Mouse (Mus musculus): Measurements from ENCODE around the gene Mn1. TPM values are rescaled to one million over a fixed set of nuclear protein-coding genes. Genes with fewer than 3 reads are reported as not detected.

Mn1 gene
- total and polyA plus RNA-seq, 3 experiments, result 0.05 TPM; not detected in 2

DNA sequence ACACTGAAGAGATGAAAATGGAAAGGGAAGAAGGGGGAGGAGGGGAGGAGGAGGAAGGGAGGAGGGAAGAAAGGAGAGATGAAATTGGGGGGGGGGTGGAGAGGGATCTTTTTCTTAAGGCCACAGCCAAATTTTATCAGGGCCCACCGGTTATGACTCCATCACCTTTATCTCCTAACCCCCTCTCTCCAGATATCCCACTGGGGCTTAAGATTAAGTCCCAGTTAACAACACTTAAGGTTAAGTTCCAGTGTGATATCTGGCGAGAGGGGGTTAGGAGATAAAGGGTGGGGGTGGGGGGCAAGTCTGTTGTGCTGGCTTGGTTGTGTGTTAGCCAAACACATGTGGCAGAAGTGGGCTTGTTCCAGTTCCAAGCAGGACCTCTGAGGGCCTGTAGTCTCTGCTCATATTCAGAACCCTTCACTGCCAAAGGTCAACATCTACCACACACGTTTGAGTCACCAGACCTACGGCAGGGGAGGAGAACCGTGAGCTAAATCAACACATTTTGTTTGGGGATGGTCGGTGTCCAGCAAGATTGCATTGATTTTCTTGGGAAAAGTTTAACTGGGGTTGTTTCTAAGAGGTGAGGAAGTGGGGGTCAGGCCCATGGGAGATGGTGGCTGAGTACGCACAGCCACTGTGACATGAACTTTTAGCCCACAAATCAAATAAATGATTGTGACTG lies 52.2 kb downstream of the Mn1 start:
- H3K27me3 ChIP-seq (ENCODE audit: insufficient read depth, low read length), result no peaks in the 10 kb centered on the region
- DNase-seq (ENCODE audit: low spot score) (no peak), ATAC-seq (ENCODE audit: extremely low read depth, insufficient number of reproducible peaks, low FRiP score, poor library complexity, severe bottlenecking) (no peak)
- H3K9me3 ChIP-seq (replicated peaks), result peaks cover 79% of the 10 kb centered on the region
- H3K36me3 ChIP-seq (replicated peaks), result no peaks in the 10 kb centered on the region
- H3K4me1 ChIP-seq (ENCODE audit: insufficient read depth, low read depth, low read length), result no peaks in the 10 kb centered on the region
- TF ChIP-seq CTCF (IDR thresholded peaks at IDR 0.05; ENCODE audit: low read depth, low read length) (no peak), TAL1 (conservative IDR thresholded peaks at IDR 0.05; ENCODE audit: low read depth, low read length) (no peak), GATA1 (IDR thresholded peaks at IDR 0.05; ENCODE audit: borderline replicate concordance, low read length) (no peak), GATA2 (IDR thresholded peaks at IDR 0.05; ENCODE audit: borderline replicate concordance, low read depth, low read length) (no peak), POLR2AphosphoS5 (IDR thresholded peaks at IDR 0.05; ENCODE audit: insufficient replicate concordance, low read depth, low read length) (no peak)
- H3K4me3 ChIP-seq (ENCODE audit: low read depth, low read length), result no peak overlapping the region

DNA sequence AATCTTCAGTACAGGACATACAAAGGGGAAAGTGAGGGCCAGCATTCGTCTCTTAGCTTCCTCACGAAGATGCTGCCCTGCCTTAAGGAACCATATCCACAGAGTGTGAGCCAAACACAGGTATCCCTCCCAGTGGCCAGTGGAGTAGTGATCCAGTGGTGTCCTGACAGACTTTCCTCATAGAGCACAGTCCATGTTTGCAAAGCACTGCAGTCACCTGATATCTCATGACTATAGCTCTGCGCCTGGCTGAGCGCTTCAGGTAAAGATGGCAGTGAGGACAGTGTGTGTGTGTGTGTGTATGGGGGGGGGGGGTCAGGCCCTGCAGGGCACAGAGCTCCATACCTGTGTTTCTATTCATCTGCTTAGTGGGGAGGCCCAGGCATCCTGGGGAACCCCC lies 53.7 kb downstream of the Mn1 start:
- Histone ChIP-seq H3K9me3 (replicated peaks) (peaks cover 86% of the 10 kb centered on the region), H3K36me3 (replicated peaks) (no peaks in the 10 kb centered on the region), H3K4me3 (ENCODE audit: low read depth, low read length) (no peak overlapping the region), H3K4me1 (ENCODE audit: insufficient read depth, low read depth, low read length) (no peaks in the 10 kb centered on the region), H3K27me3 (ENCODE audit: insufficient read depth, low read length) (no peaks in the 10 kb centered on the region)
- DNase-seq (ENCODE audit: low spot score) (no peak), ATAC-seq (ENCODE audit: extremely low read depth, insufficient number of reproducible peaks, low FRiP score, poor library complexity, severe bottlenecking) (no peak)
- TF ChIP-seq TAL1 (conservative IDR thresholded peaks at IDR 0.05; ENCODE audit: low read depth, low read length) (no peak), GATA2 (IDR thresholded peaks at IDR 0.05; ENCODE audit: borderline replicate concordance, low read depth, low read length) (no peak), CTCF (IDR thresholded peaks at IDR 0.05; ENCODE audit: low read depth, low read length) (no peak), POLR2AphosphoS5 (IDR thresholded peaks at IDR 0.05; ENCODE audit: insufficient replicate concordance, low read depth, low read length) (no peak), GATA1 (IDR thresholded peaks at IDR 0.05; ENCODE audit: borderline replicate concordance, low read length) (no peak)

DNA sequence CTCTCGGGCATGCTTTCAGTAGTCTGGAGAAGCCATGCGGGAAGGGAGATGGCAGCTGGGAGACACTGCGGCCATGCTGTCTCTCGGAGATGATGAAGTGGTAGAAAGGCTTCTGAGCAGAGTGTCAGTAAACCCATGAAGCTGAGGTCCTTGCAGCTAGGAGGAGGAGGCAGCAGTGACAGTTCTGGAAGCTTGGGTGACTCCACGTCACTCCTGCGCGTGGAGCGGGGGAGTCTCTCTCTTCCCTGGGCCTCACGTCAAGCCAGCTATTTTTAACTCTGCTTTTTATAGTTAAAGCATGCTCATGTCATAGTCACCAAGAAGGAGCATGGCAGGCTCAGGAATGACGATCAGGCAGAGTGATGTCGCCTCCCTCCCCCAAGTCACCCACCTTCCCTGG lies 56.3 kb downstream of the Mn1 start:
- DNase-seq (ENCODE audit: low spot score), result no peak
- peaks cover 88% of the 10 kb centered on the region for H3K9me3 ChIP-seq (replicated peaks)
- TF ChIP-seq CTCF (IDR thresholded peaks at IDR 0.05; ENCODE audit: low read depth, low read length), result no peak
- no peak for TF ChIP-seq GATA1 (IDR thresholded peaks at IDR 0.05; ENCODE audit: borderline replicate concordance, low read length)
- no peak for TF ChIP-seq TAL1 (conservative IDR thresholded peaks at IDR 0.05; ENCODE audit: low read depth, low read length)
- no peak for TF ChIP-seq GATA2 (IDR thresholded peaks at IDR 0.05; ENCODE audit: borderline replicate concordance, low read depth, low read length)
- TF ChIP-seq POLR2AphosphoS5 (IDR thresholded peaks at IDR 0.05; ENCODE audit: insufficient replicate concordance, low read depth, low read length), result no peak
- H3K36me3 ChIP-seq (replicated peaks), result no peaks in the 10 kb centered on the region
- no peaks in the 10 kb centered on the region for H3K4me1 ChIP-seq (ENCODE audit: insufficient read depth, low read depth, low read length)
- no peak overlapping the region for H3K4me3 ChIP-seq (ENCODE audit: low read depth, low read length)
- no peak for ATAC-seq (ENCODE audit: extremely low read depth, insufficient number of reproducible peaks, low FRiP score, poor library complexity, severe bottlenecking)
- no peaks in the 10 kb centered on the region for H3K27me3 ChIP-seq (ENCODE audit: insufficient read depth, low read length)

DNA sequence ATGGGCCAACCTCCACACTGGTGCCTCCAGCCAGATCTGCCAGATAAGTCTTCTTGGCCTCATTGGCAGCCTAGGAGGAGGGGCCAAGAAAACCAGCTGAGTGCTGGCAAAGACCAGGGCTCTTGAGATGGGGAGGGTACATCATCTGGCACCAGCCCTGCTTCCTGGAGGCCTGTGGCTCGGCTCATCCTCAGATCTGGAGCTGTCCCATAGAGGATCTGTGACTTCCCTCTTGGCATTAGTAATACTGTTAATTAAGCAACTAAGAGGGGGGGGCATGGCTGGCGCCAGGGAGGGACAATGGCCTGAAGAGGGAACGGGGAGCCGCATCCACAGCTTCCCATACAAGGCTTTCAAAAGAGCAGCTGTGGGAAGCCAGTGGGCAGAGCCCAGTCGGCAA lies 58.6 kb downstream of the Mn1 start:
- DNase-seq (ENCODE audit: low spot score) (no peak), ATAC-seq (ENCODE audit: extremely low read depth, insufficient number of reproducible peaks, low FRiP score, poor library complexity, severe bottlenecking) (no peak)
- H3K4me1 ChIP-seq (ENCODE audit: insufficient read depth, low read depth, low read length), result no peaks in the 10 kb centered on the region
- H3K9me3 ChIP-seq (replicated peaks), result peaks cover 95% of the 10 kb centered on the region
- no peak overlapping the region for H3K4me3 ChIP-seq (ENCODE audit: low read depth, low read length)
- no peak for TF ChIP-seq TAL1 (conservative IDR thresholded peaks at IDR 0.05; ENCODE audit: low read depth, low read length)
- no peak for TF ChIP-seq GATA1 (IDR thresholded peaks at IDR 0.05; ENCODE audit: borderline replicate concordance, low read length)
- TF ChIP-seq GATA2 (IDR thresholded peaks at IDR 0.05; ENCODE audit: borderline replicate concordance, low read depth, low read length), result no peak
- TF ChIP-seq CTCF (IDR thresholded peaks at IDR 0.05; ENCODE audit: low read depth, low read length), result no peak
- TF ChIP-seq POLR2AphosphoS5 (IDR thresholded peaks at IDR 0.05; ENCODE audit: insufficient replicate concordance, low read depth, low read length), result no peak
- H3K27me3 ChIP-seq (ENCODE audit: insufficient read depth, low read length), result no peaks in the 10 kb centered on the region
- no peaks in the 10 kb centered on the region for H3K36me3 ChIP-seq (replicated peaks)

DNA sequence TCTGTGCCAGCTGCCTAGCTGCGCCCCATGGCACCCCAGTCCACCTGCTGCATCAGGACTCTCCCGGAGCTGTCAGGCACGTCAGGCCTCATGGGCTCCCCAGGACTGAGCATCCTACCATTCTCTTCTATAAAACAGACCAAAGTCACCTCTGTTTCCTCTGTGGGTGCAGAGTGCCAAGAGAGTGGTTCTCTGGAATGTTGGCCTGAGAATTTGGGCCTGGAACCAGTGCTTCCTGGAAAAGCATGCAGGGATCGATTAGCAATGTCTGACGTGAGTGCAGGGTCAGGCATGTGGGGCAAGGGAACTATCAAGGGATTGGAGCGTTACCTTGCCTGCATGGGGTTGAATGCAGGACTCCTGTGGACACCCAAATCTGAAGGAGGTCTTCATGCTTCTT lies 59.0 kb downstream of the Mn1 start:
- no peaks in the 10 kb centered on the region for H3K27me3 ChIP-seq (ENCODE audit: insufficient read depth, low read length)
- TF ChIP-seq POLR2AphosphoS5 (IDR thresholded peaks at IDR 0.05; ENCODE audit: insufficient replicate concordance, low read depth, low read length) (no peak), GATA2 (IDR thresholded peaks at IDR 0.05; ENCODE audit: borderline replicate concordance, low read depth, low read length) (no peak), GATA1 (IDR thresholded peaks at IDR 0.05; ENCODE audit: borderline replicate concordance, low read length) (no peak)

DNA sequence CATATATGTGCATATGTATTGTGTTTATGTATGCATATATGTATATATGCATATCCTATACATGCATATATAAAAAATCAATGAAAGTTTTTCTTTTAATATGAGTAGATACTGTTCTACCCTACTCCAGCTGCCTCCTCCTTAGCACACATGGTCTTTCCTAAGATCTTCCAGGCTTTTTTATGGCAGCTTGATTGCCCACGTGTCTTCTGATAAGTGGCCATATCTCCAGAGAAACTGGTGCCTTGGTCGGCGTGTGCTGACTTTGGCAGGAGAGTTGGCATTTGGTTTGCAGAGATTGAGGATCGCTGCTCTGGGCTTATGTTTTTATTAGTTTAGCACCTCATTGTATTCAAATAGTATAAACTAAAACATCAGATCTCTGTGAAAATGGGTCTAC lies 68.7 kb downstream of the Mn1 start:
- ATAC-seq (ENCODE audit: extremely low read depth, insufficient number of reproducible peaks, low FRiP score, poor library complexity, severe bottlenecking) (no peak), DNase-seq (ENCODE audit: low spot score) (no peak)
- TF ChIP-seq GATA2 (IDR thresholded peaks at IDR 0.05; ENCODE audit: borderline replicate concordance, low read depth, low read length) (no peak), POLR2AphosphoS5 (IDR thresholded peaks at IDR 0.05; ENCODE audit: insufficient replicate concordance, low read depth, low read length) (no peak), TAL1 (conservative IDR thresholded peaks at IDR 0.05; ENCODE audit: low read depth, low read length) (no peak), CTCF (IDR thresholded peaks at IDR 0.05; ENCODE audit: low read depth, low read length) (no peak), GATA1 (IDR thresholded peaks at IDR 0.05; ENCODE audit: borderline replicate concordance, low read length) (no peak)
- no peaks in the 10 kb centered on the region for H3K4me1 ChIP-seq (ENCODE audit: insufficient read depth, low read depth, low read length)
- H3K27me3 ChIP-seq (ENCODE audit: insufficient read depth, low read length), result no peaks in the 10 kb centered on the region
- no peak overlapping the region for H3K4me3 ChIP-seq (ENCODE audit: low read depth, low read length)
- no peaks in the 10 kb centered on the region for H3K36me3 ChIP-seq (replicated peaks)
- peaks cover 82% of the 10 kb centered on the region for H3K9me3 ChIP-seq (replicated peaks)

More for the DNA sequence above, 59.0 kb downstream of the Mn1 start:
- DNase-seq (ENCODE audit: low spot score) (no peak), ATAC-seq (ENCODE audit: extremely low read depth, insufficient number of reproducible peaks, low FRiP score, poor library complexity, severe bottlenecking) (no peak)
- Histone ChIP-seq H3K36me3 (replicated peaks) (no peaks in the 10 kb centered on the region), H3K9me3 (replicated peaks) (peaks cover 95% of the 10 kb centered on the region), H3K4me1 (ENCODE audit: insufficient read depth, low read depth, low read length) (no peaks in the 10 kb centered on the region), H3K4me3 (ENCODE audit: low read depth, low read length) (no peak overlapping the region)

Data from G1E (cell line).